Mouse (Mus musculus) liver, embryonic 14 days (tissue): ENCODE measurements around the gene Zfp473. TPM values are rescaled to one million over a fixed set of nuclear protein-coding genes. Genes with fewer than 3 reads are reported as not detected.

Experiments
- polyA plus RNA-seq: library from polyadenylated mRNA; depleted of rRNA; stranded (reverse); fragments of >200 nt; gene quantifications from 2 replicates; pipeline ENCODE4 v1.2.3, GENCODE M21; 2012; rRNA removed

The Zfp473 gene
- polyA plus RNA-seq, result 0.95 and 1.0 TPM in 2 replicates

GRCm38 (mm10) chr7:44750950-44751349 lies at the start of gene Zfp473:
Gene Zfp473, minus strand, starts transcription at chr7:44751050.

DNA sequence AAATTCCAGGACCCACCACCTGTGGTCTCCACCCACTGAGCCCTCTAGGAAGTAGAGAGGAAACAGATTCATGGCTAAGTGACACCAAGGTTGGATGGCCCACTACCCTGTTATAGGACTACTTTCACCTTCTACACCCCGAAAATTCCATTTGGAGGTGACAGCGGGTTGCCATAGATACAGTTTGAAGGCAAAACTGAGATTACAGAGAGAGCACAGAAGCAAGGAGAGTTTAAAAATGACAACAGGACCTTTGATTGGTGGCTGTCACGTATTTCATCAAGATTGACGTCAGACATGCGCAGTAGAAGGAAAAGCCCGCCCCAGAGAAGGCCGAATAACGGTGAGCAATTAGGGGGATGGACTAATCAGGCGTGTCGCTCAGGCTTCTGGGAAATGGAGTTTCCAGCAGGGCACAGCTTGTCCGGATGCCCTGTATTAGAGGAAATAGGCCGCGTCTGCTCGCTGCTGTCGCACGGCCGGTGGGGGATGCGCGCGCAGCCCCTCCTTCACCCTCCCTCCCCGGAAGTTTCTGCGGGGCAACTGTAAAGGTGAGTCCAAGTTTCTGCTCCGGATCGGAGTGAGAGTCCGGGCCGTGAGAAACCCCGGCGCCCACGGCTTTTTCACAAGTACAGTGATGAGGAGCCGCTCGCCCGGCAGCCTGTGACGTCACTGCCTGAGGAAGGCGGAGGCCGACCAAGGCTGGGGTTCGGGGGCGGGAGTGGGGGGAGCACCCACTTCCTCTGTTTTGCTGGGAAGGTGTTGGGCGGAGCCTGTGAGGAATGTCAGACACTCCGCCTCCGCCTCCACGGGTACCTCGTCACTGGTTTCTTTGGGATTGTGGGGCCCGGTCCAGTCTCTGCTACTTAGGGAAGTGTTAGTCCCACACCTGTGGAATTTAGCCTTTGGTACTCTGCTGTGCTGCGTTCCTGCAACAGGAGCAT lies 2.5 kb downstream of the Zfp473 start, which contains the start of gene Vrk3:
Gene Vrk3 (plus strand): TSS at position 313 of the 944 bp plus-strand sequence.

GRCm38 (mm10) chr7:44708574-44708973 lies 42.3 kb downstream of the Zfp473 start, which contains the start of gene Izumo2:
Gene Izumo2, plus strand, starts transcription at chr7:44708742.

Other genes starting within 250 kb of the Zfp473 start
- 0.01 TPM in 1 of 2 replicates, not detected in the other for gene Mybpc2, start 226.4 kb downstream of the Zfp473 start, polyA plus RNA-seq
- gene Spib, start 219.0 kb downstream of the Zfp473 start, polyA plus RNA-seq, result 0.14 and 0.18 TPM in 2 replicates
- gene Pold1, start 202.2 kb downstream of the Zfp473 start, polyA plus RNA-seq, result 44.8 and 45.0 TPM in 2 replicates
- gene Nr1h2, start 197.1 kb downstream of the Zfp473 start, polyA plus RNA-seq, result 27.6 and 31.6 TPM in 2 replicates
- 3.9 and 5.2 TPM in 2 replicates for gene Napsa, start 178.7 kb downstream of the Zfp473 start, polyA plus RNA-seq
- 0.16 and 0.24 TPM in 2 replicates for gene Kcnc3, start 160.4 kb downstream of the Zfp473 start, polyA plus RNA-seq
- gene Myh14, start 80.2 kb downstream of the Zfp473 start, polyA plus RNA-seq, result 0.08 and 0.23 TPM in 2 replicates
- not detected in 2 replicates for gene Izumo2, start 42.3 kb downstream of the Zfp473 start, polyA plus RNA-seq
- gene Vrk3, start 2.6 kb downstream of the Zfp473 start, polyA plus RNA-seq, result 20.0 and 23.5 TPM in 2 replicates
- 41.2 and 48.8 TPM in 2 replicates for gene Nup62, start 65.0 kb upstream of the Zfp473 start, polyA plus RNA-seq
- 0.40 and 0.41 TPM in 2 replicates for gene Il4i1, start 65.3 kb upstream of the Zfp473 start, polyA plus RNA-seq
- 27.2 and 29.9 TPM in 2 replicates for gene Atf5, start 65.6 kb upstream of the Zfp473 start, polyA plus RNA-seq
- gene Akt1s1, start 97.9 kb upstream of the Zfp473 start, polyA plus RNA-seq, result 22.9 and 23.0 TPM in 2 replicates
- gene Tbc1d17, start 98.0 kb upstream of the Zfp473 start, polyA plus RNA-seq, result 14.0 and 15.9 TPM in 2 replicates
- 13.6 and 14.4 TPM in 2 replicates for gene Pnkp, start 106.1 kb upstream of the Zfp473 start, polyA plus RNA-seq
- 43.8 and 45.4 TPM in 2 replicates for gene Ptov1, start 118.7 kb upstream of the Zfp473 start, polyA plus RNA-seq
- 25.1 and 29.4 TPM in 2 replicates for gene Med25, start 141.7 kb upstream of the Zfp473 start, polyA plus RNA-seq
- gene Fuz, start 145.0 kb upstream of the Zfp473 start, polyA plus RNA-seq, result 4.5 and 5.3 TPM in 2 replicates
- 59.2 and 68.7 TPM in 2 replicates for gene Ap2a1, start 178.4 kb upstream of the Zfp473 start, polyA plus RNA-seq
- 0.10 TPM in 1 of 2 replicates, not detected in the other for gene Tsks, start 192.2 kb upstream of the Zfp473 start, polyA plus RNA-seq
- 1.8 and 2.3 TPM in 2 replicates for gene Cpt1c, start 223.8 kb upstream of the Zfp473 start, polyA plus RNA-seq
- 163 and 176 TPM in 2 replicates for gene Prmt1, start 235.5 kb upstream of the Zfp473 start, polyA plus RNA-seq
- 38.0 and 41.0 TPM in 2 replicates for gene Irf3, start 246.6 kb upstream of the Zfp473 start, polyA plus RNA-seq
- gene Bcl2l12, start 247.7 kb upstream of the Zfp473 start, polyA plus RNA-seq, result 10.2 and 11.7 TPM in 2 replicates